Mouse (Mus musculus) lung, postnatal 0 days (tissue): ENCODE data around the gene Adrb1.

Experiments used
- CTCF ChIP-seq: IDR thresholded peaks from 2 replicates; pipeline ENCODE4 v1.5.1; 2016; ENCODE audit warnings: antibody characterized with exemption, mild to moderate bottlenecking
- EP300 ChIP-seq: IDR thresholded peaks from 2 replicates; pipeline ENCODE4 v1.6.1; 2016; ENCODE audit warnings: antibody characterized with exemption, mild to moderate bottlenecking, control low read depth

GRCm38 (mm10) chr19:56697370-56698144 is 24.4 kb upstream of the Adrb1 start:
- TF ChIP-seq CTCF (no peak), EP300 (no peak)
